Mouse (Mus musculus): ENCODE data around the gene Mettl7a2. TPM values are rescaled to one million over a fixed set of nuclear protein-coding genes. Genes with fewer than 3 reads are reported as not detected.

Gene Mettl7a2
- polyA plus RNA-seq, 1 experiment from 2014 or later: not detected

DNA sequence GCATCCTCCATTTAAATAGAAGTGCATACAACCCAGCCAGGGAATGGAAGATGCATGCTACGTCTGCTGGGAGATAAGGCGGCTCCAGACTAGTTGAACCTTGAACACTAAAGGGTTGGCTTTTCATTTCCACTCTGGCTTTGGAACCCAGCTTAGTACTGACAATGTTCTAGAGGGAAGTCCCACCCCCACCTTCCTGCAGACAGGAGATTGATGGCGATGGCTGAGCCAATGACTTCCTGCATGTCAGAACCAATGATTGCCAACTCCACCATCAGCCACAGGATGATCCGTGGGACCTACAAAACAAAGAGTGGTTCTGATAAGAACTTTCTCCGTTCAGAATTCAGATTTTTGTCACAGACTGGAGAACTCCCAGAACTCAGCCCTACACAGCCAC is 53.1 kb downstream of the Mettl7a2 start:
- Histone ChIP-seq H3K36me3 (peaks cover 88% of the 10 kb centered on the region), H3K9ac (replicated peaks) (no peak overlapping the region), H3K4me3 (replicated peaks) (no peak overlapping the region), H3K9me3 (no peaks in the 10 kb centered on the region), H3K27ac (no peak overlapping the region), H3K4me2 (replicated peaks) (no peak overlapping the region), H3K4me1 (replicated peaks) (no peaks in the 10 kb centered on the region), H3K27me3 (no peaks in the 10 kb centered on the region)
- ATAC-seq: no peak
- WGBS: 89% methylated on average over 5 of the region's 5 CpGs

DNA sequence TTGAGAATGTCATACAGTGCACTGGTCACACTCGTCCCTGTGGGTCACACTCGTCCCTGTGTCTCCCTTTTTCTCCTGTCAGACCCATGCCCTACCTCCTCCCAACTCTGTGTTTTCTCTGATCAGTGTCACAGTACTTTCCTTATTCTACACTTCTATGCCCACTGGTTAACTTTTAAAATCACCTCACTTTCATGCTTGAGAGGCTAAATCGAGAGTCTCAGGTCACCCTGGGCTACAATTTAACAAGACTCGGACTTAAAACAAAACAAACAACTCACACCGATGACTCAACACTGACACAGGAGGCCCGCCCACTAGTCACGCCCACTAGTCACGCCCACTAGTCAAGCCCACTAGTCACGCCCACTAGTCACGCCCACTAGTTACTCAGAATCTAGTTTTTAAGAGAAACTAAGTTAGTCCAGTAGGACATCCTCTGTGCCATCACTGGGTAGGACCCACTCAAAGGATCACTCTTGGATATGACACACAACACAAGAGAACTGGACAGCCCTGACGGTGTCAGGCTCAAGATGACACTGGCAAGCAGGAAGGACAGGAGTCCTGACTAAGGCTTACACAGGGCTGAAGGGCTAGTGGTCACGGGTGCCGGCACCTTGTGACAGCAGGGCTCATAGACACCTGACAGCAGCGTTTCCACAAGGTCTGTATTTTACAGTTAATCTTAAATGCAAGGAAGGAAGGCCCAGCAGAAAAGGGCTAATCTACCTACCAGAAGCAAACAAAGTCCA is 58.1 kb downstream of the Mettl7a2 start:
- Histone ChIP-seq H3K4me3 (replicated peaks) (no peak overlapping the region), H3K9me3 (no peaks in the 10 kb centered on the region), H3K27ac (no peak overlapping the region), H3K4me2 (replicated peaks) (no peak overlapping the region), H3K9ac (replicated peaks) (no peak overlapping the region), H3K4me1 (replicated peaks) (no peaks in the 10 kb centered on the region), H3K27me3 (no peaks in the 10 kb centered on the region), H3K36me3 (peaks cover 44% of the 10 kb centered on the region)
- no peak for ATAC-seq
- WGBS: 66% methylated on average over 14 of the region's 14 CpGs

Other genes starting within 250 kb of the Mettl7a2 start
- gene Atf1, start 125.4 kb upstream of the Mettl7a2 start, polyA plus RNA-seq (2015; fragmentation: Nextera tagmentation; extraction: Ambion mirVana): 19.6 and 19.9 TPM in 2 replicates
- not detected in 2 replicates for gene Tmprss12, start 72.4 kb upstream of the Mettl7a2 start, polyA plus RNA-seq (2015; fragmentation: Nextera tagmentation; extraction: Ambion mirVana)
- 4.5 and 4.6 TPM in 2 replicates for gene Mettl7a1, start 49.1 kb upstream of the Mettl7a2 start, polyA plus RNA-seq (2015; fragmentation: Nextera tagmentation; extraction: Ambion mirVana)
- gene Mettl7a3, start 18.3 kb upstream of the Mettl7a2 start, polyA plus RNA-seq (2015; fragmentation: Nextera tagmentation; extraction: Ambion mirVana): not detected in 2 replicates
- gene Methig1, start 51 bp upstream of the Mettl7a2 start, polyA plus RNA-seq (2015; fragmentation: Nextera tagmentation; extraction: Ambion mirVana): not detected in 2 replicates
- not detected in 2 replicates for gene Higd1c, start 11.3 kb downstream of the Mettl7a2 start, polyA plus RNA-seq (2015; fragmentation: Nextera tagmentation; extraction: Ambion mirVana)
- gene Gm5475, start 68.9 kb downstream of the Mettl7a2 start, polyA plus RNA-seq (2015; fragmentation: Nextera tagmentation; extraction: Ambion mirVana): 0.08 and 0.11 TPM in 2 replicates
- 21.5 TPM in 2 replicates for gene Slc11a2, start 71.9 kb downstream of the Mettl7a2 start, polyA plus RNA-seq (2015; fragmentation: Nextera tagmentation; extraction: Ambion mirVana)
- 55.1 and 55.2 TPM in 2 replicates for gene Letmd1, start 115.8 kb downstream of the Mettl7a2 start, polyA plus RNA-seq (2015; fragmentation: Nextera tagmentation; extraction: Ambion mirVana)
- 44.7 and 45.7 TPM in 2 replicates for gene Csrnp2, start 142.3 kb downstream of the Mettl7a2 start, polyA plus RNA-seq (2015; fragmentation: Nextera tagmentation; extraction: Ambion mirVana)
- 48.2 and 48.4 TPM in 2 replicates for gene Tfcp2, start 198.8 kb downstream of the Mettl7a2 start, polyA plus RNA-seq (2015; fragmentation: Nextera tagmentation; extraction: Ambion mirVana)
- 45.5 and 47.8 TPM in 2 replicates for gene Pou6f1, start 246.8 kb downstream of the Mettl7a2 start, polyA plus RNA-seq (2015; fragmentation: Nextera tagmentation; extraction: Ambion mirVana)

All from midbrain, embryonic 13.5 days (tissue).